Mouse (Mus musculus) heart, embryonic 16.5 days (tissue): ENCODE data around the gene Wdr5. TPM values are rescaled to one million over a fixed set of nuclear protein-coding genes. Genes with fewer than 3 reads are reported as not detected.

Experiments
- ATAC-seq: fragments of 200-750 bp; cut with Nextera tagmentation; replicated peaks from 2 replicates; pipeline ENCODE4 v1.8.0; 2017; ENCODE audit warnings: moderate number of reproducible peaks; ENCODE audit not compliant: insufficient read depth, low FRiP score; ENCODE audit errors: extremely low read depth
- H3K27ac ChIP-seq: fragments of 300-500 bp; sonication (generic); 2 replicates; pipeline ENCODE4 v1.5.1; 2014; ENCODE audit warnings: mild to moderate bottlenecking, low read length, control low read depth, moderate library complexity
- H3K27me3 ChIP-seq: fragments of 300-500 bp; sonication (generic); 2 replicates; pipeline ENCODE4 v1.6.1; 2014; ENCODE audit warnings: low read length, mixed read lengths; ENCODE audit not compliant: control insufficient read depth, insufficient read depth
- H3K36me3 ChIP-seq: fragments of 300-500 bp; sonication (generic); 2 replicates; pipeline ENCODE4 v1.6.1; 2014; ENCODE audit not compliant: control insufficient read depth, insufficient read depth
- H3K4me1 ChIP-seq: fragments of 300-500 bp; sonication (generic); 2 replicates; pipeline ENCODE4 v1.6.1; 2014; ENCODE audit warnings: low read length, mixed read lengths; ENCODE audit not compliant: control insufficient read depth, insufficient read depth
- H3K4me2 ChIP-seq: fragments of 300-500 bp; sonication (generic); 2 replicates; pipeline ENCODE4 v1.6.1; 2014; ENCODE audit warnings: low read depth, mild to moderate bottlenecking, control low read depth, low read length
- H3K4me3 ChIP-seq: fragments of 300-500 bp; sonication (generic); 2 replicates; pipeline ENCODE4 v1.5.1; 2014; ENCODE audit warnings: mild to moderate bottlenecking, control low read depth, low read length
- H3K9ac ChIP-seq: fragments of 300-500 bp; sonication (generic); 2 replicates; pipeline ENCODE4 v1.6.1; 2014; ENCODE audit warnings: low read length, control low read depth
- H3K9me3 ChIP-seq: fragments of 300-500 bp; sonication (generic); replicated peaks from 2 replicates; pipeline ENCODE4 v1.6.1; 2016; ENCODE audit warnings: low read length; ENCODE audit not compliant: control insufficient read depth
- WGBS: fragments of 180-500 bp; shearing (Covaris S2); extraction: QIAGEN DNeasy Blood & Tissue Kit; methylation state at CpG from one replicate; pipeline ENCODE4 v1.1.7; 2014; 5-methylcytosine and 5-hydroxymethylcytosine counted together
- polyA plus RNA-seq: library from polyadenylated mRNA; unstranded; fragments of >200 nt; fragmentation: Nextera tagmentation; extraction: Ambion mirVana; gene quantifications from 2 replicates; pipeline ENCODE4 v1.2.1, GENCODE M21; 2015

Wdr5 gene
- polyA plus RNA-seq, 1 experiment from 2014 or later = 32.2 TPM

DNA sequence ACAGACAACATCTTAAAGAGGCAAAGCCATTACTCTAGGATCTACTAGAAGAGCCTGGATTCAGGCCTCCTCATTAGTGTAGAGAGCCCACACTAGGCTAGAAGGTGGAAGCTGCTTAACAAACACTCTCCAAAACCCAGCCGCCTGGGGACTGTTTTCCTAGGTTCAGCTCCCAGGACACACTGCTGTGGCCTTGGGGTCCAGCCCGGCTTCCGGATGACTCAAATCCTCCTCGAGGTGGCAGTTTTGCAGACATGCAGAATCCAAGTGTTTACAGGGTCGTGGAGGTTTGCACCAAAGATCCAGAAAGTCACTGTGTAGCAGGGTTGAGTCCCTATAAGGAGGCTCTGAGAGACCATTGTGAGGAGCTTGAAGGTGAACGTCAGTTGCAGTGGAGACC lies 42.0 kb downstream of the Wdr5 start:
- no peak overlapping the region for H3K9ac ChIP-seq
- no peak overlapping the region for H3K4me2 ChIP-seq
- ATAC-seq = no peak
- WGBS = 84% methylated on average over 6 of the region's 6 CpGs
- no peaks in the 10 kb centered on the region for H3K36me3 ChIP-seq
- H3K9me3 ChIP-seq = no peaks in the 10 kb centered on the region
- peaks cover 6% of the 10 kb centered on the region; the same call in 1 of the 2 replicates for H3K4me1 ChIP-seq
- H3K27ac ChIP-seq = no peak overlapping the region
- no peak overlapping the region for H3K4me3 ChIP-seq
- no peaks in the 10 kb centered on the region for H3K27me3 ChIP-seq

DNA sequence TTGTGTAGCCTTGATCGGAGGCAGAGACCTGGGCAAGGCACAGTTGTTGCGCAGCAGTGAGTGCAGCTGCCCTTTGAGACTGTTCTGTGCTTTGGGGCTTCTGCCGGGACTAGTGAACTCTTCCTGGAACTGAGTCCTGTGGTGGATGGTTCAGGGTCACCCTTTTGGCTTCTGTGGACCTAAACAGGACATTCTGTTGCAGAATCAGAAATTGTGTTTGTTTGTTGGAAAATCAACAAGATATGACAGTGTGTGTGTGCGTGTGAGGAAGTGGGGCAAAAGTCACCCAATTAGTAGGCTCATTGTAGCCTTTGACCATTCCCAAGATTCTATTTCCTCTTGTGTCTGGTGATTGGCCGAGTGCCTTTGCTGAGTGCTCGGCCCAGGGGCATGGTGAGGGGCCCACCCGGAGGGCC lies 45.8 kb downstream of the Wdr5 start:
- no peak overlapping the region for H3K9ac ChIP-seq
- H3K4me2 ChIP-seq = no peak overlapping the region
- no peaks in the 10 kb centered on the region for H3K9me3 ChIP-seq
- WGBS = 72% methylated on average over 7 of the region's 7 CpGs
- H3K36me3 ChIP-seq = no peaks in the 10 kb centered on the region
- H3K27me3 ChIP-seq = no peaks in the 10 kb centered on the region
- no peak overlapping the region for H3K4me3 ChIP-seq
- H3K4me1 ChIP-seq = peaks cover 9% of the 10 kb centered on the region
- no peak overlapping the region for H3K27ac ChIP-seq
- ATAC-seq = no peak

DNA sequence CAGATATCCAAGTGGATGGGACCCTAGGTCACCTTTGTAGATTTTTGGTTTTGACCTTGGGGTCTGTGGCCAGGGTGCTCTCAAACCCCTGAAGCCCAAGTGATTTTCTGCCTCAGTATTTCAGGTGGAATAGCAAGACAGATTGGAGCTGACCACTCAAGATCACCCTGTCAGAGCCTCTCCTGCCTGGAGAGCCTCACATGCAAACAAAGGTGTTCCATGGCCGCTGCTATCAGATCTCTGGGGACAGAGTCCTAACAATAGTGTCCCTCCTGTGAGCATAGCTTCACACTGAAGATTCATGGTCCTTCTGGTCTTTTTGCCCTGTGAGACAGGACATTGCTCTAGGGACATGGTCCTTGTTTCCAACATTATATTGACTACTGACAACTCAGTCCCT lies 46.2 kb downstream of the Wdr5 start:
- ATAC-seq = no peak
- H3K27ac ChIP-seq = no peak overlapping the region
- H3K27me3 ChIP-seq = no peaks in the 10 kb centered on the region
- no peaks in the 10 kb centered on the region for H3K9me3 ChIP-seq
- WGBS = 77% methylated on average over 1 of the region's 1 CpGs
- no peak overlapping the region for H3K9ac ChIP-seq
- H3K4me3 ChIP-seq = no peak overlapping the region
- no peak overlapping the region for H3K4me2 ChIP-seq
- H3K4me1 ChIP-seq = peaks cover 13% of the 10 kb centered on the region
- H3K36me3 ChIP-seq = no peaks in the 10 kb centered on the region

DNA sequence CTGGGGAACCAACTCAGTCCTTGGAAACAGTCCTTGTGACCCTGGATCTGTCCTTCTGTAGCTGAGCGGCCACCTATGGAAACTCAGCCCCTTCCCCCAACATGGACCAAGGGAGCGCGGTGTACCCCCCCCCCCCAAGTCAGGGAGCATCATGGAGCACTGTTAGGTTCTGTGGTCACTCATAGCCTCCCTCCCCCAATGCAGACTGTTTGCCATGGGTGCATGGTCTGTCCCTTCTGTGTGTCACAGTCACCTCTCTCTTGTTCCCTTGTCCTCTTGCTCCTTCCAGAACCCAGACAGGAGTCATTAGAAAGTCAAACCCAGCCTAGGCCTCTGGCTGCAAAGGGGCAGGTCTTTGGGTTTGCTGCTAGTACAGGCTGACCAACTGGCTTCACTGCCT lies 46.9 kb downstream of the Wdr5 start:
- 94% methylated on average over 3 of the region's 3 CpGs for WGBS
- H3K4me3 ChIP-seq = no peak overlapping the region
- H3K27me3 ChIP-seq = peaks cover 2% of the 10 kb centered on the region; the same call in 1 of the 2 replicates
- H3K27ac ChIP-seq = no peak overlapping the region
- H3K9ac ChIP-seq = no peak overlapping the region
- no peak overlapping the region for H3K4me2 ChIP-seq
- peaks cover 15% of the 10 kb centered on the region for H3K4me1 ChIP-seq
- no peaks in the 10 kb centered on the region for H3K36me3 ChIP-seq
- no peak for ATAC-seq
- no peaks in the 10 kb centered on the region for H3K9me3 ChIP-seq

DNA sequence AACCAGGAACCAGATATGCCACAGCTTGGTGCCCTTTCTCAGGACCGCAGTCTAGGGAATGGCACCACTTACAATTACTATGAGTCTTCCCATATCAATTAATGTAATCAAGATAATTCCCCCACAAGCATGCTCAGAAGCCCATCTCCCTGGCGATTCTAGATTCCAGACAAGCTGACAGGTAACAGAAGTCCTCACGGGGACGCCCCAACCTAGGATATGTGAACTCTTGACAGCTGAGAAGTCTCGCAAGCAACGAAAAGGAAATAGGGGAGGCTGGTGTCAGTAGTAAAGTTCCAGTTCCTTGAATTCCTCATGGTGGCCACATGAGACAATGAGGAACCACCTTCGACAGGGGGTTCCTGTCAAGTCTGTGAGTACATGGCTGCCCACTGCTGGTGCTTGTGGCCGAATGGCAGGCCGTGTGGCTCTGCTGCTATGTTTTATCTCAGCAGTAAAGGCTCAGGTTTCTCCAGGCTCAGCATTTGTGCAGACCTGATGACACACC lies 48.7 kb downstream of the Wdr5 start:
- H3K9ac ChIP-seq = no peak overlapping the region
- ATAC-seq = no peak
- H3K9me3 ChIP-seq = no peaks in the 10 kb centered on the region
- 68% methylated on average over 9 of the region's 9 CpGs for WGBS
- no peak overlapping the region for H3K4me2 ChIP-seq
- H3K27me3 ChIP-seq = peaks cover 2% of the 10 kb centered on the region; the same call in 1 of the 2 replicates
- H3K36me3 ChIP-seq = no peaks in the 10 kb centered on the region
- H3K4me1 ChIP-seq = peaks cover 15% of the 10 kb centered on the region
- no peak overlapping the region for H3K4me3 ChIP-seq
- no peak overlapping the region for H3K27ac ChIP-seq

DNA sequence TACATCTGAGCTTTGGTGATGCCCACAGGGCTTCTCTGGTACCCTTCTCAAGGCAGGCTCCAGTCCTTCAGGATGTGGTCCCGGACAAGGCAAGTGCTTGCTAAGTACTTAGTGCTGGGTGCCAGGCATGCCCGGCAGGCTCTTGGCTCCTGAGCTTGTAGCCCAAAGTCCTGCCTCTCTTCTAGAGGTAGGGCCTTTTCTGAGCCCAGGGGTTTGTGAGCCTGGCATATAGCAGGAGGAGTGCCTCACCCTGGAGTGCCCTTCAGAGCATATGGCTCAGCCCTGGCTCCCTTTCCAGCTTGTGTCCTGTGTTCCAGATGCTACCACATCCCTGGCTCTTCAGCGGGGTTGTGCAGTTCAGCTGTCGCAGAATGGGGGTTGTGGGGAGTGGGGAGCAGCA lies 49.7 kb downstream of the Wdr5 start:
- 84% methylated on average over 4 of the region's 4 CpGs for WGBS
- H3K9me3 ChIP-seq = no peaks in the 10 kb centered on the region
- peaks cover 2% of the 10 kb centered on the region; the same call in 1 of the 2 replicates for H3K27me3 ChIP-seq
- peaks cover 15% of the 10 kb centered on the region for H3K4me1 ChIP-seq
- no peaks in the 10 kb centered on the region for H3K36me3 ChIP-seq
- no peak overlapping the region for H3K4me2 ChIP-seq
- H3K4me3 ChIP-seq = no peak overlapping the region
- no peak overlapping the region for H3K9ac ChIP-seq
- ATAC-seq = no peak
- H3K27ac ChIP-seq = no peak overlapping the region

DNA sequence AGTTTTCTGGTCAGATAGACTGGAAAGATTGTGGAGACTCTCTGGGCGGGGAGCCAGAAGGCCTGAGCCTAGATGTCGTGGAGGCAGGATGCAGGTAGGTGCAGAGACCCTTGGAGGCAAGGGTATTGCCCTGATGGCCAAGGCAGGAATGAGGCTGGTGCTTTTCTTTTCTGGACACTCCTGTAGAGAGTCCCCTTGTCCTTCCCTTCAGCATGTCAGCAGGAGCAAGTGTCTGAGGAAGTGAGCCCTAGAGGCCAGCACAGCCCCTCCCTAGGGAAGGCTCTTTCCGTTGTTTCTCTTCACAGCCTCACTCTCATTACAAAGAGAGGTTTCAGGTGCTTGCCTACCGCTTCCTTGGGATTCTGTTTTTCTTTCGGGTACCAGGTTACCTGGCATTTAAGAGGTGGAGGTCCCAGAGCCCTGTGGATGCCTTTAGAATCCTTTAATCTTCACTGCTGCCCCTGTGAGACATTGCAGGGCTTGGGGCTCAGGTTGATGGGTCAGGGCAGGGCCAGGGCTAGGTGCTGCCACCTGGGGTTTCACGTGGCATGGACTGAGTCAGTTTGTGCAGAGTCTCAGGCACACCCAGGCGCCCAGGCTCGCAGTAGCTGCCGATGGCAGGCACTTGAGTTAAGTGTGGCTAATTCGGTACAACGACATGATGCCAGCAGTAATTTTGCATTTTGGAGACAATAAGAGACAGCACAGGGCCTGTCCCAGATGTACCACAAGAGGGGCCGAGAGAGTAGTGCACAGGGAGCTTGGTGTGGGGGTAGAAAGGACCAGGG lies 50.6 kb downstream of the Wdr5 start:
- no peaks in the 10 kb centered on the region for H3K36me3 ChIP-seq
- peaks cover 2% of the 10 kb centered on the region; the same call in 1 of the 2 replicates for H3K27me3 ChIP-seq
- peak; percentile 40 for ATAC-seq
- WGBS = 37% methylated on average over 12 of the region's 12 CpGs
- H3K4me2 ChIP-seq = no peak overlapping the region
- no peak overlapping the region; the same call in 1 of the 2 replicates for H3K9ac ChIP-seq
- no peak overlapping the region for H3K4me3 ChIP-seq
- H3K27ac ChIP-seq = no peak overlapping the region
- H3K4me1 ChIP-seq = peaks cover 15% of the 10 kb centered on the region
- H3K9me3 ChIP-seq = no peaks in the 10 kb centered on the region

DNA sequence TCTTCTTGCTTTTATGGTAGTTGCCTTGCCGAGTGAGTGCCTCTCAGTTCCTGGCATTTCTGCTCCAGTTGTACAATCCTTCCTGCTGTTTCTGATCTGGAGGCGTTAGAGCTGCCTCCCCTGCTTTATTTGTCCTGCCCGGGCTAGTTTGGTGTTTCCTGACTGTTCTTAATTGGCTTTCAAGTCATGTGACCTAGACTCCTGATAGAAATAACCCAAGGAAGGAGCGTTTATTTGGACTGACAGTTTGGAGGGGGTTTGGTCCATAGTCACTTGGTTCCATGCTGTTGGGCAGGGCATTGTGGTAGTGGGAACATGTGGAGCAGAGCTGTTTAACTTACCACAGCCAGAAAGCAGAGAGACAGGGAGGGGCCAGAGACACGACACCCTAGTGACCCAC lies 55.9 kb downstream of the Wdr5 start:
- Histone ChIP-seq H3K4me2 (no peak overlapping the region), H3K4me1 (peaks cover 15% of the 10 kb centered on the region), H3K27me3 (peaks cover 2% of the 10 kb centered on the region; the same call in 1 of the 2 replicates), H3K27ac (no peak overlapping the region), H3K4me3 (no peak overlapping the region), H3K36me3 (no peaks in the 10 kb centered on the region), H3K9ac (no peak overlapping the region), H3K9me3 (no peaks in the 10 kb centered on the region)
- no peak for ATAC-seq
- 70% methylated on average over 5 of the region's 5 CpGs for WGBS

DNA sequence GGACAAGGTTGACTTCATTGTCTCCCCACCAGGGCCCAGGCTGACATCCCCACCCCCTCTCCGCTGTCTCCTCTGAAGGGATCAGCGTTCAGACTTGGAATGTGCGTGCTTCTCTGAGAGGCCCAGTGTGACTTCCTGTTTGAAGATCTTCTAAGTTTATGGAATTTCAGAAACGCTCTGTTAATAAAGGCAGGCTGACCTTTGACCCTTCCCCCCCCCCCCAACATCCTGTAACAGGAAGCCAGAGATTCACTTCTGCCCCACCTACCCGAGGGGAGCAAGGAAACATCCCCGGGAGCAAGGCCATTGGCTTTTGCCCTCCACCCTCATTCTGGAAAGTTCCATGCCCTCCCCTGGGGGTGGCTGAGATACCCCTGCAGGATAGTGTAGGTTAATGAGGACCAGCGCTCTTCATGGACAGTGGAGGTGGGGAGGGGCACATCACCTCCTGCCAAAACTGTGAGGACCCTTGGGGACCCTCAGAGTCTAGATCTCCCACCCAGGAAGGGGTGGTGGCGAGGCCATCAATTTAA lies 57.4 kb downstream of the Wdr5 start:
- Histone ChIP-seq H3K4me1 (peaks cover 10% of the 10 kb centered on the region), H3K27me3 (no peaks in the 10 kb centered on the region), H3K27ac (peak overlapping the region; percentile 71), H3K4me3 (no peak overlapping the region), H3K36me3 (no peaks in the 10 kb centered on the region), H3K9me3 (no peaks in the 10 kb centered on the region), H3K4me2 (no peak overlapping the region), H3K9ac (no peak overlapping the region)
- 54% methylated on average over 8 of the region's 8 CpGs for WGBS
- 0 out of 2 replicates have a peak, but pooled peaks have one; percentile 14 for ATAC-seq
